Comparison of ENCODE assay signal across 9 mouse cellular contexts in the genomic region with DNA sequence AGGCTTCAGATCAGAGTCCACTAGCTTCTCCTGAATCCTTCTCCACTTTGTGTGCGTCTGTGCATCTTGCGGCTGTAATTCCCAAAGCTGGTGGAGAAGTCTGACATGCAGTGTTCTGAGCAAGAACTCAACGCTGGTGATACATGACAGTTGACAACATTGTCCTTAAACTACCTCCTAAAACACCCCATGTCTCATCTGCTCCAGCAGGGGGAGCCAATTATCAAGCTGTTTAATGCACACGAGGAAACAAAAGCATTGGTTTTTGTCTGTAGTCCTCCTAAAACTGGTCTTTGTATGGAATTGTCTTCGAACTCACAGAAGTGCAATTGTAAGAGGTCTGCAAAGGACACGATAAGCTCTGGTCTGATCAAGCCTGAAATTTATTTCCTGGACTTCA. TPM values are rescaled to one million over a fixed set of nuclear protein-coding genes. Genes with fewer than 3 reads are reported as not detected.
A peak's percentile ranks its signal among the peaks of the same experiment; 100 is the strongest.
DNase-seq lines count a peak whose midpoint lies in the region; ATAC-seq and TF ChIP-seq lines count a peak whose summit lies in the region.
"Had no signal": no experiment of that assay in that cellular context is flagged by ENCODE, and none has a peak within 500 bp of the region (broad histone marks: within the 10 kb centered on the region; RNA-seq: fewer than 3 reads in every experiment).

No protein-coding gene starts in this region.

- H3K4me2 ChIP-seq in forebrain, embryonic 14.5 days (ENCODE audit: low read length) = no peak overlapping the region
- no peak overlapping the region for H3K4me2 ChIP-seq in forebrain, embryonic 12.5 days
- no peak overlapping the region for H3K4me2 ChIP-seq in liver, postnatal 0 days (ENCODE audit: low read depth, low read length)
- H3K4me2 ChIP-seq: limb, embryonic 15.5 days had no signal

- peak; percentile 89 for TF ChIP-seq CTCF in gastrocnemius, adult 2 months (IDR thresholded peaks at IDR 0.05)
- TF ChIP-seq CTCF in liver, postnatal 0 days (IDR thresholded peaks at IDR 0.05; ENCODE audit: low read depth) = peak; percentile 89

- intact Hi-C loops in gastrocnemius, adult 2 months (cut with DNase I) = loop anchor here (2.0 to 5.0 kb wide), 3 partner anchors 39 to 491 kb away; partner anchors contain the start of gene Arl6ip5

- no peak overlapping the region for H3K9ac ChIP-seq in forebrain, embryonic 14.5 days (ENCODE audit: low read length)
- H3K9ac ChIP-seq in forebrain, embryonic 12.5 days = no peak overlapping the region
- H3K9ac ChIP-seq in liver, postnatal 0 days (replicated peaks) = no peak overlapping the region
- H3K9ac ChIP-seq: limb, embryonic 15.5 days had no signal

- H3K27ac ChIP-seq in forebrain, embryonic 14.5 days (ENCODE audit: low read depth, low read length) = no peak overlapping the region
- H3K27ac ChIP-seq in forebrain, embryonic 12.5 days = no peak overlapping the region
- H3K27ac ChIP-seq in gastrocnemius, adult 2 months = peak overlapping the region; percentile 88
- H3K27ac ChIP-seq in liver, postnatal 0 days (ENCODE audit: low read depth) = no peak overlapping the region
- H3K27ac ChIP-seq: limb, embryonic 15.5 days had no signal

- no peak for ATAC-seq in forebrain, embryonic 14.5 days
- ATAC-seq in forebrain, embryonic 12.5 days (ENCODE audit: low FRiP score) = no peak
- 0 out of 2 replicates have a peak, but pooled peaks have one; percentile 23 for ATAC-seq in liver, postnatal 0 days

- no peaks in the 10 kb centered on the region for H3K9me3 ChIP-seq in forebrain, embryonic 14.5 days (replicated peaks; ENCODE audit: control insufficient read depth, low read length)
- H3K9me3 ChIP-seq in forebrain, embryonic 12.5 days = no peaks in the 10 kb centered on the region
- no peaks in the 10 kb centered on the region for H3K9me3 ChIP-seq in liver, postnatal 0 days (ENCODE audit: low read length)
- H3K9me3 ChIP-seq: limb, embryonic 15.5 days had no signal

- no peak overlapping the region for H3K4me3 ChIP-seq in forebrain, embryonic 14.5 days (ENCODE audit: low read depth, low read length)
- no peak overlapping the region for H3K4me3 ChIP-seq in forebrain, embryonic 12.5 days (replicated peaks)
- H3K4me3 ChIP-seq in gastrocnemius, adult 2 months = peak overlapping the region; percentile 72
- no peak overlapping the region for H3K4me3 ChIP-seq in liver, postnatal 0 days (ENCODE audit: low read depth, low read length)
- H3K4me3 ChIP-seq: limb, embryonic 15.5 days had no signal

- no peaks in the 10 kb centered on the region for H3K36me3 ChIP-seq in forebrain, embryonic 14.5 days (ENCODE audit: control insufficient read depth, insufficient read depth, low read length)
- H3K36me3 ChIP-seq in forebrain, embryonic 12.5 days (replicated peaks) = no peaks in the 10 kb centered on the region
- H3K36me3 ChIP-seq in liver, postnatal 0 days (replicated peaks; ENCODE audit: insufficient read depth, low read length) = no peaks in the 10 kb centered on the region
- H3K36me3 ChIP-seq: limb, embryonic 15.5 days had no signal

- H3K4me1 ChIP-seq in forebrain, embryonic 14.5 days (ENCODE audit: control insufficient read depth, insufficient read depth, low read length) = no peaks in the 10 kb centered on the region
- H3K4me1 ChIP-seq in forebrain, embryonic 12.5 days = no peaks in the 10 kb centered on the region
- H3K4me1 ChIP-seq in liver, postnatal 0 days (ENCODE audit: insufficient read depth) = no peaks in the 10 kb centered on the region
- H3K4me1 ChIP-seq: limb, embryonic 15.5 days had no signal

- 47% methylated on average over 6 of the region's 6 CpGs for WGBS in forebrain, embryonic 14.5 days
- WGBS in forebrain, embryonic 12.5 days = 48% methylated on average over 6 of the region's 6 CpGs
- 37% methylated on average over 6 of the region's 6 CpGs for WGBS in liver, postnatal 0 days (ENCODE audit: insufficient replicate concordance)

- peak; percentile 80 for DNase-seq in forebrain, embryonic 14.5 days (ENCODE audit: low spot score)
- DNase-seq in CD8-positive naive resting alpha-beta T cell, adult 2 months (ENCODE audit: low read depth in 2 of 2, low spot score in 2 of 2) = peak; percentile 47 to 61
- peak; percentile 38 for DNase-seq in c-Kit-positive CD71-positive TER-119-negative erythroid progenitor cells, embryonic 14.5 days (ENCODE audit: low read depth)
- peak; percentile 62 for DNase-seq in gastrocnemius, adult 2 months
- DNase-seq in kidney, adult 9 months = peak; percentile 72
- DNase-seq in liver, postnatal 0 days = peak; percentile 56
- DNase-seq in right cerebral cortex, postnatal 10 days (ENCODE audit: low spot score in 2 of 2) = peak; percentile 49 to 64

- no peaks in the 10 kb centered on the region for H3K27me3 ChIP-seq in forebrain, embryonic 14.5 days (replicated peaks; ENCODE audit: control insufficient read depth, insufficient read depth, low read length)
- no peaks in the 10 kb centered on the region for H3K27me3 ChIP-seq in forebrain, embryonic 12.5 days
- no peaks in the 10 kb centered on the region for H3K27me3 ChIP-seq in liver, postnatal 0 days (ENCODE audit: insufficient read depth, low read length)

- no peak for TF ChIP-seq EP300 in liver, postnatal 0 days (IDR thresholded peaks at IDR 0.05; ENCODE audit: low read depth)

RNA-seq across cellular contexts. Expression of gene Lmod3, which starts 1.6 kb away (rescaled TPM):
- not detected in 2 replicates for polyA plus RNA-seq in forebrain, embryonic 14.5 days (2014; fragmentation: Nextera tagmentation; extraction: Ambion mirVana)
- polyA plus RNA-seq in forebrain, embryonic 12.5 days (2016; fragmentation: Nextera tagmentation; extraction: Ambion mirVana) = 0.19 TPM in 1 of 2 replicates, not detected in the other
- 100 to 1,000 TPM in 1 of 2 experiments, 10 to 100 TPM in 1; 95.4 to 186 TPM for total RNA-seq in gastrocnemius, adult 2 months (2021)
- 0.11 and 0.77 TPM in 2 replicates for polyA plus RNA-seq in liver, postnatal 0 days (2015; fragmentation: Nextera tagmentation; extraction: Ambion mirVana)

RNA-seq across cellular contexts. Expression of gene Arl6ip5, which starts 40.5 kb away (rescaled TPM):
- 72.5 and 79.2 TPM in 2 replicates for polyA plus RNA-seq in forebrain, embryonic 14.5 days (2014; fragmentation: Nextera tagmentation; extraction: Ambion mirVana)
- polyA plus RNA-seq in forebrain, embryonic 12.5 days (2016; fragmentation: Nextera tagmentation; extraction: Ambion mirVana) = 61.4 and 65.3 TPM in 2 replicates
- total RNA-seq in gastrocnemius, adult 2 months (2021) = 100 to 1,000 TPM; 117 to 173 TPM
- 25.5 and 27.1 TPM in 2 replicates for polyA plus RNA-seq in liver, postnatal 0 days (2015; fragmentation: Nextera tagmentation; extraction: Ambion mirVana)

RNA-seq across cellular contexts. Expression of gene Uba3, which starts 45.5 kb away (rescaled TPM):
- 96.4 and 119 TPM in 2 replicates for polyA plus RNA-seq in forebrain, embryonic 14.5 days (2014; fragmentation: Nextera tagmentation; extraction: Ambion mirVana)
- polyA plus RNA-seq in forebrain, embryonic 12.5 days (2016; fragmentation: Nextera tagmentation; extraction: Ambion mirVana) = 94.7 and 95.1 TPM in 2 replicates
- 10 to 100 TPM; 32.7 to 43.1 TPM for total RNA-seq in gastrocnemius, adult 2 months (2021)
- 16.1 and 17.2 TPM in 2 replicates for polyA plus RNA-seq in liver, postnatal 0 days (2015; fragmentation: Nextera tagmentation; extraction: Ambion mirVana)
